Mouse (Mus musculus): Measurements from ENCODE around the gene Tmem117. TPM values are rescaled to one million over a fixed set of nuclear protein-coding genes. Genes with fewer than 3 reads are reported as not detected.

Gene Tmem117
- polyA plus RNA-seq, 1 experiment from 2014 or later: 0.18 TPM

DNA sequence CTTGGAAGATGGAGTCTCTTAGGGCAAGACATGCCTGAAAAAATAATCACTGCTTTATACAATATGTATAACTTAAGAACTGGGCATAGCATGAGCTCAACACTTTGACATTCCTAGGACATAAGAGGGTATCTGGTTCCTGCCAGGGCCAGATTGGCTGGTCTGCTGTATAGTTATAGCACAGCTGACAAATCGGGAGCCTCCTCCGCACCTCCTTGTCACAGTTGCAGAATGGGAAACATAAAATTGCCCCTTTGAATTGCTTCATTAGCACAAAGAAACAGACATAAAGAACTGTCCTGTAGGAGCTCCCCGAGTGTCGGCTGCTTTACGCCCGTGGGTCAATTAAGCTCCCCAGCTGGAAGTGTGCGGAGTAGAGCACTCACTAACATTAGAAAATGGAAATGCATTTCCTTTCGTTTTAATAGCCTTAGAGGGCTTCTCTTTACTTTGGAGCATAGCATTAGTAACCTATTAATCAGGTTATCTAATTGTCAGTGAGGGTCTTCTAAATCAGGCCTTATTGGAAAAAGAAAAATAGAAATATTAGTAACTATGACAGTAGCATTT is 426.1 kb downstream of the Tmem117 start:
- ATAC-seq (replicated peaks; ENCODE audit: low FRiP score) (no peak), DNase-seq (ENCODE audit: low spot score) (no peak)
- H3K4me3 ChIP-seq (ENCODE audit: low read depth, low read length): no peak overlapping the region
- 86% methylated on average over 8 of the region's 8 CpGs for WGBS
- no peaks in the 10 kb centered on the region for H3K36me3 ChIP-seq (ENCODE audit: control insufficient read depth, insufficient read depth, low read length)
- peaks cover 2% of the 10 kb centered on the region; the same call in 1 of the 2 replicates for H3K9me3 ChIP-seq (ENCODE audit: control insufficient read depth, low read length)
- H3K27me3 ChIP-seq (replicated peaks; ENCODE audit: control insufficient read depth, insufficient read depth, low read length): no peaks in the 10 kb centered on the region
- no peak overlapping the region for H3K9ac ChIP-seq (ENCODE audit: low read depth, low read length)
- no peak overlapping the region for H3K4me2 ChIP-seq
- H3K4me1 ChIP-seq (replicated peaks; ENCODE audit: control insufficient read depth, insufficient read depth, low read length): no peaks in the 10 kb centered on the region
- no peak overlapping the region for H3K27ac ChIP-seq (ENCODE audit: low read depth, low read length)

DNA sequence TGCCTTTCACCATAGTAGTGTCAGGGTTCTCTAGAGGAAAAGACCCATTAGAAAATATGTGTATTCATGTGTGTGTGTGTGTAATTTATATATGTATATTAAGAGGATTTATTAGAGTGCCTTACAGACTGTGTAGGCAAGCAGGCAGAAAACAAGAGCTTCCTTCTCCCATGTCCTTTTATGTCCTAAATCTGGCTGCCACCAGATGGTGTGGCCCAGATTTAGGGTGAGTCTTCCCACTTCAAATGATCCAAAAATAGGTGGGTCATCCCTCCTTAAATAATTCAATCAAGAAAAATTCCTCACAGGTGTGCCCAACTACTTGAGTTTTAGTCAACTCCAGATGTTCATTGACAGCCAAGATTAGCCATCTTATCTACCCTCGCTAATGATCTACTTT is 439.0 kb downstream of the Tmem117 start:
- ATAC-seq (replicated peaks; ENCODE audit: low FRiP score) (no peak), DNase-seq (ENCODE audit: low spot score) (no peak)
- no peaks in the 10 kb centered on the region for H3K36me3 ChIP-seq (ENCODE audit: control insufficient read depth, insufficient read depth, low read length)
- H3K4me1 ChIP-seq (replicated peaks; ENCODE audit: control insufficient read depth, insufficient read depth, low read length): no peaks in the 10 kb centered on the region
- no peak overlapping the region for H3K4me3 ChIP-seq (ENCODE audit: low read depth, low read length)
- 76% methylated on average over 1 of the region's 1 CpGs for WGBS
- no peak overlapping the region for H3K4me2 ChIP-seq
- no peaks in the 10 kb centered on the region; the same call in 1 of the 2 replicates for H3K9me3 ChIP-seq (ENCODE audit: control insufficient read depth, low read length)
- H3K27ac ChIP-seq (ENCODE audit: low read depth, low read length): no peak overlapping the region
- no peaks in the 10 kb centered on the region for H3K27me3 ChIP-seq (replicated peaks; ENCODE audit: control insufficient read depth, insufficient read depth, low read length)
- no peak overlapping the region for H3K9ac ChIP-seq (ENCODE audit: low read depth, low read length)

DNA sequence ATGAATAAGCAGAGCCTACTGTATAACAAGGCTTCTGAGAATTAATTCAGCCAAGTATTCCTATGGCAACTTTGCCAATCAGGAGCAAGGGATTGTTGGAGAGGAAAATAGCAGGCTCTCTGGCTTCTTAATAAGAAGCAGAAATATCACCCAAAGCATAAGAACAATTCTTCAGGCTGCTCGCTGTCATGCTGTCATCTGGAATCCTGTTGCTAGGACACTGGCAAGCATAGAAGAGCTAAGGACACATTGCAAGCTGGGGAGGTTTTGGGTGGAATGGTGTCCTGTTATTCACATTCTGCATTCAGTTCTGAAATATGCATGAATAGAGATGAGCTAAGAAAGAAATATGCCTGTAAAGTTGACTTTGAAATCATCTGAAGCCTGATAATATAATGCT is 439.8 kb downstream of the Tmem117 start:
- Histone ChIP-seq H3K4me3 (ENCODE audit: low read depth, low read length) (no peak overlapping the region), H3K4me1 (replicated peaks; ENCODE audit: control insufficient read depth, insufficient read depth, low read length) (no peaks in the 10 kb centered on the region), H3K9ac (ENCODE audit: low read depth, low read length) (no peak overlapping the region), H3K9me3 (ENCODE audit: control insufficient read depth, low read length) (no peaks in the 10 kb centered on the region; the same call in 1 of the 2 replicates), H3K27me3 (replicated peaks; ENCODE audit: control insufficient read depth, insufficient read depth, low read length) (no peaks in the 10 kb centered on the region), H3K36me3 (ENCODE audit: control insufficient read depth, insufficient read depth, low read length) (no peaks in the 10 kb centered on the region), H3K27ac (ENCODE audit: low read depth, low read length) (no peak overlapping the region), H3K4me2 (no peak overlapping the region)
- 84% methylated on average over 1 of the region's 1 CpGs for WGBS
- no peak for ATAC-seq (replicated peaks; ENCODE audit: low FRiP score)
- no peak for DNase-seq (ENCODE audit: low spot score)

DNA sequence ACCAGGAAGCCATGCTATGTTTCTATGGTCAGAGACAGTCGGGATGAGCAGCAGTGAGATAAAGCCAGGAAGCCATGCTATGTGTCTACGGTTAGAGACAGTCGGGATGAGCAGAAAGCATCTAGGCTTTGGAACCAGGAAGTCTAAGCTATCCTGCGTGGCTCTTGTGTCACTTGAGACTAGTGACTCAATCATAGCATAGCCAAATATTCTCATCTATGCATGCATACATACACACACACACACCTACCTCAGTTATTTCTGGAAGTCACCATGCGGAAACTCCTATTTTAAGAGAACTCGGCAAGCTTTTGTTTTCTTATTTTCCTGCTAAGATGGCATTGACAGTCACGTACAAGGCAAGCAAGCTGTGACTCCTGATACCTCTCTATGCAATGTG is 441.8 kb downstream of the Tmem117 start:
- Histone ChIP-seq H3K27me3 (replicated peaks; ENCODE audit: control insufficient read depth, insufficient read depth, low read length) (no peaks in the 10 kb centered on the region), H3K4me3 (ENCODE audit: low read depth, low read length) (no peak overlapping the region), H3K4me1 (replicated peaks; ENCODE audit: control insufficient read depth, insufficient read depth, low read length) (no peaks in the 10 kb centered on the region), H3K27ac (ENCODE audit: low read depth, low read length) (no peak overlapping the region), H3K36me3 (ENCODE audit: control insufficient read depth, insufficient read depth, low read length) (no peaks in the 10 kb centered on the region), H3K9me3 (ENCODE audit: control insufficient read depth, low read length) (no peaks in the 10 kb centered on the region; the same call in 1 of the 2 replicates), H3K4me2 (no peak overlapping the region), H3K9ac (ENCODE audit: low read depth, low read length) (no peak overlapping the region)
- no peak for DNase-seq (ENCODE audit: low spot score)
- WGBS: 83% methylated on average over 7 of the region's 7 CpGs
- no peak for ATAC-seq (replicated peaks; ENCODE audit: low FRiP score)

DNA sequence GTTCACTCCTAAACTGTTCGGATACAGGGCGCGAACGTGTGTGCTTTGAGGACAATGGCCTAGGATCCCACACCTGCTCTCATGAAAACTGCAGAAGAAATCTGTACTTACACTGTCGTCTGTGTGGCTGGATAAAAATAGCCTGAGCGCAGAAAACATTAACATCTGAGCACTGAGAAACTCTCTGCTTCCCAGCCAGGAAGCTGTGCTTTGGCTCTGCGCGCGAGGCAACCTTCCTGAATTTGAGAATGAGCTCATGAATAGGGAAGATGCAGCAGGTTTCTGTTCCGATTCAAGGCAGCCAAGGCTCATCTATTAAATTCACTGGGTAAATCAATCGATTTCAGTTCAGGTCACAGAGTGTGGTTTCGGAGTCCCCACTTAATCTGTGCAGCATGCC is 446.3 kb downstream of the Tmem117 start:
- Histone ChIP-seq H3K4me1 (replicated peaks; ENCODE audit: control insufficient read depth, insufficient read depth, low read length) (no peaks in the 10 kb centered on the region), H3K27me3 (replicated peaks; ENCODE audit: control insufficient read depth, insufficient read depth, low read length) (no peaks in the 10 kb centered on the region), H3K9ac (ENCODE audit: low read depth, low read length) (no peak overlapping the region), H3K36me3 (ENCODE audit: control insufficient read depth, insufficient read depth, low read length) (no peaks in the 10 kb centered on the region), H3K9me3 (ENCODE audit: control insufficient read depth, low read length) (no peaks in the 10 kb centered on the region; the same call in 1 of the 2 replicates), H3K4me3 (ENCODE audit: low read depth, low read length) (no peak overlapping the region), H3K27ac (ENCODE audit: low read depth, low read length) (no peak overlapping the region), H3K4me2 (no peak overlapping the region)
- DNase-seq (ENCODE audit: low spot score) (no peak), ATAC-seq (replicated peaks; ENCODE audit: low FRiP score) (no peak)
- 82% methylated on average over 12 of the region's 12 CpGs for WGBS

DNA sequence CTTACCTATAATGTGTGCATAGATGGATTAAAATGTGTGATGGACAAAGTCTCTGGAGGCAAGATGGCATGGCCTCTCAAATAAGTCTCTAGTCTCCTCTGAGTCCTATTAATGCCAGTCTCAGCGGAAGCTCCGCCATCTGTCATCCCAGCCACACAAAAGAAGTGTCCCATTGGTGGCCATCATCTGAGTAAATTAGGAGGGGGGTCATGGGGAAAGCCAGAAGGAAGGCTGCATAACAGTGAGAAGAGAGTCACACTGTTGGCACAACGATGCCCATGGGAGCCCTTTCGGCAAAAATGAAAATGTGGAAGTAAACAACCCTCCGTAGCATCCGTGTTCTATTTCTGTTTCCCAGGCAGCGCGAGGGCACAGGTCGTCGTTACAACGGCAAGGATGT is 452.6 kb downstream of the Tmem117 start:
- no peak for ATAC-seq (replicated peaks; ENCODE audit: low FRiP score)
- no peaks in the 10 kb centered on the region for H3K36me3 ChIP-seq (ENCODE audit: control insufficient read depth, insufficient read depth, low read length)
- no peaks in the 10 kb centered on the region for H3K4me1 ChIP-seq (replicated peaks; ENCODE audit: control insufficient read depth, insufficient read depth, low read length)
- 86% methylated on average over 11 of the region's 11 CpGs for WGBS
- no peak overlapping the region for H3K4me2 ChIP-seq
- no peak overlapping the region for H3K9ac ChIP-seq (ENCODE audit: low read depth, low read length)
- DNase-seq (ENCODE audit: low spot score): no peak
- H3K4me3 ChIP-seq (ENCODE audit: low read depth, low read length): no peak overlapping the region
- H3K9me3 ChIP-seq (ENCODE audit: control insufficient read depth, low read length): no peaks in the 10 kb centered on the region
- H3K27me3 ChIP-seq (replicated peaks; ENCODE audit: control insufficient read depth, insufficient read depth, low read length): no peaks in the 10 kb centered on the region
- H3K27ac ChIP-seq (ENCODE audit: low read depth, low read length): no peak overlapping the region

DNA sequence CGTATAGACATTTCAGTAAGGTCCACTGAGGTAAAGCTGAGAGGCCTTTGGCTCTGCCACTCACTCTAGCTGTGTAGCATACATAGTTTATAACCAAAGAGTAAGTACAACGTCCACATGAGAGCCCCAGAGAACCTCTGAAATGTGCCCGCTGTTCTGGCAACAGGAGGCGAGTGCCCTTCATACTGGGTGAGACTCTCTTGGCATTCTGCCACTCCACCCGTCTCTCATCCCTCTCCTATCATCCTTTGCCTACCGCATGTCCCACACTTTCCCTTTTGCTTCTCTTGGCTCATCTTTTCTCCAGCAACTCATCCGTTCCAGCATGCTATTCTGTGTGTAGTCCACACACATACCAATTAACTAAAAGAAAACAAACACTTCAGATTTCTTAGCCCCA is 456.9 kb downstream of the Tmem117 start:
- H3K4me1 ChIP-seq (replicated peaks; ENCODE audit: control insufficient read depth, insufficient read depth, low read length): no peaks in the 10 kb centered on the region
- 75% methylated on average over 7 of the region's 7 CpGs for WGBS
- H3K9me3 ChIP-seq (ENCODE audit: control insufficient read depth, low read length): no peaks in the 10 kb centered on the region
- no peak overlapping the region for H3K4me3 ChIP-seq (ENCODE audit: low read depth, low read length)
- no peak overlapping the region for H3K4me2 ChIP-seq
- no peaks in the 10 kb centered on the region for H3K27me3 ChIP-seq (replicated peaks; ENCODE audit: control insufficient read depth, insufficient read depth, low read length)
- ATAC-seq (replicated peaks; ENCODE audit: low FRiP score): no peak
- no peak for DNase-seq (ENCODE audit: low spot score)
- H3K36me3 ChIP-seq (ENCODE audit: control insufficient read depth, insufficient read depth, low read length): no peaks in the 10 kb centered on the region
- no peak overlapping the region for H3K27ac ChIP-seq (ENCODE audit: low read depth, low read length)
- no peak overlapping the region for H3K9ac ChIP-seq (ENCODE audit: low read depth, low read length)

DNA sequence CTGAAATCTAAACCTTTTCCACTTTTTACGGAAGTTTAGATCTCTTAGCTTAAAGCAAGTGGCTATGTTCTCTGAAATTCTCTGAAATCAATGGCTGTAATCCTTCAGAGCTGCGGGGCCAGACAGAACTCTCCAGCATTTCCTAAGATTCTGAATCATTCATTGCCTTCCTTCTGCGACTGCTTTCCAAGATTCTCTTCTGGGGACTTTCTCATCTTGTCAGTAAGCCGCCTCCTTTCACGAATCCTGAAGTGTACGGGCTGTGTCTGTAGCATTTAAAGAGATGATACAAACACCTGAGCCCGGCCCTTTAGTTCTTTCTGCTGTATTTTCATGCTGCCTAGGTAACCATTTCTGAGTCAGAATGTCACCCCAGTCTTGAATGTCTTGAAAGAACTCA is 471.1 kb downstream of the Tmem117 start:
- no peaks in the 10 kb centered on the region for H3K9me3 ChIP-seq (ENCODE audit: control insufficient read depth, low read length)
- H3K4me1 ChIP-seq (replicated peaks; ENCODE audit: control insufficient read depth, insufficient read depth, low read length): no peaks in the 10 kb centered on the region
- no peak overlapping the region for H3K4me2 ChIP-seq
- ATAC-seq (replicated peaks; ENCODE audit: low FRiP score) (no peak), DNase-seq (ENCODE audit: low spot score) (no peak)
- no peaks in the 10 kb centered on the region for H3K36me3 ChIP-seq (ENCODE audit: control insufficient read depth, insufficient read depth, low read length)
- H3K27ac ChIP-seq (ENCODE audit: low read depth, low read length): no peak overlapping the region
- H3K27me3 ChIP-seq (replicated peaks; ENCODE audit: control insufficient read depth, insufficient read depth, low read length): no peaks in the 10 kb centered on the region
- WGBS: 85% methylated on average over 7 of the region's 7 CpGs
- H3K4me3 ChIP-seq (ENCODE audit: low read depth, low read length): no peak overlapping the region
- H3K9ac ChIP-seq (ENCODE audit: low read depth, low read length): no peak overlapping the region

DNA sequence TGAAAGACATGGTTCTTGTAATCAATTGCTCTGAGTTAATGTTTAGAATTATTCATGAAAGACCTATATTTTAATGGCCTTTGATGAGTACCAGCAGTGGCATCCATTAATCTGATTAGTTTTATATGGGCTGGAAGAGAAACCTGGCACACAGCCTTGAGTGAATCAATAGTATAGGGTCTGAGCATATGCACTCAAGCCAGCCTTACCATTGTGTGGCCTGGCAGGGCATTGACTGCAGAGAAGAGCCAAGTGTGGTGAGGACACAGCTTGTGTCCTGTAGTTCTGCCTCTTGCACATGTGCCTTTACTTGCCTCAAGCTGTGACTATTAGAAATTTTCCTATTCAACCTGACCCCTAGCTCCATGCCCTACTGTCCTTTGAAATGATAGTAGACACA is 472.5 kb downstream of the Tmem117 start:
- no peaks in the 10 kb centered on the region for H3K27me3 ChIP-seq (replicated peaks; ENCODE audit: control insufficient read depth, insufficient read depth, low read length)
- DNase-seq (ENCODE audit: low spot score) (no peak), ATAC-seq (replicated peaks; ENCODE audit: low FRiP score) (no peak)
- H3K4me3 ChIP-seq (ENCODE audit: low read depth, low read length): no peak overlapping the region
- H3K4me1 ChIP-seq (replicated peaks; ENCODE audit: control insufficient read depth, insufficient read depth, low read length): no peaks in the 10 kb centered on the region
- H3K27ac ChIP-seq (ENCODE audit: low read depth, low read length): no peak overlapping the region
- H3K9ac ChIP-seq (ENCODE audit: low read depth, low read length): no peak overlapping the region
- H3K9me3 ChIP-seq (ENCODE audit: control insufficient read depth, low read length): no peaks in the 10 kb centered on the region
- H3K36me3 ChIP-seq (ENCODE audit: control insufficient read depth, insufficient read depth, low read length): no peaks in the 10 kb centered on the region
- H3K4me2 ChIP-seq: no peak overlapping the region
